Comparison of ENCODE assay signal across 23 mouse cellular contexts in genomic region chr19:47405548-47405947, GRCm38 (mm10).
"Had no signal": no experiment of that assay in that cellular context is flagged by ENCODE, and none has a peak within 500 bp of the region (broad histone marks: within the 10 kb centered on the region; RNA-seq: fewer than 3 reads in every experiment).

No protein-coding gene starts in this region.

- H3K9ac ChIP-seq: kidney, embryonic 15.5 days; limb, embryonic 12.5 days; limb, embryonic 15.5 days; midbrain, embryonic 12.5 days; midbrain, embryonic 15.5 days; neural tube, embryonic 12.5 days; neural tube, embryonic 15.5 days had no signal

- H3K27ac ChIP-seq: kidney, embryonic 15.5 days; limb, embryonic 12.5 days; limb, embryonic 15.5 days; macrophage; midbrain, embryonic 12.5 days; midbrain, embryonic 15.5 days; neural tube, embryonic 12.5 days; neural tube, embryonic 15.5 days; stomach, postnatal 0 days had no signal

- H3K9me3 ChIP-seq: kidney, embryonic 15.5 days; limb, embryonic 12.5 days; limb, embryonic 15.5 days; midbrain, embryonic 12.5 days; midbrain, embryonic 15.5 days; neural tube, embryonic 12.5 days; neural tube, embryonic 15.5 days had no signal

- H3K36me3 ChIP-seq: limb, embryonic 15.5 days; midbrain, embryonic 12.5 days; midbrain, embryonic 15.5 days; neural tube, embryonic 12.5 days; neural tube, embryonic 15.5 days had no signal

- H3K4me3 ChIP-seq: kidney, embryonic 15.5 days; limb, embryonic 12.5 days; limb, embryonic 15.5 days; megakaryocyte, embryonic 14.5 days; midbrain, embryonic 12.5 days; midbrain, embryonic 15.5 days; neural tube, embryonic 12.5 days; neural tube, embryonic 15.5 days had no signal

- DNase-seq: kidney, adult 2 months; kidney, postnatal 14 days; kidney, postnatal 4 days; left cerebral cortex, postnatal 4 days; lung, adult 2 months; right cerebral cortex, adult 18-20 months; right cerebral cortex, postnatal 14 days; right cerebral cortex, postnatal 4 days; thymus, adult 2 months; thymus, postnatal 14 days; thymus, postnatal 4 days had no signal

- H3K4me2 ChIP-seq: kidney, embryonic 15.5 days; limb, embryonic 12.5 days; limb, embryonic 15.5 days; midbrain, embryonic 12.5 days; midbrain, embryonic 15.5 days; neural tube, embryonic 12.5 days; neural tube, embryonic 15.5 days had no signal

- ATAC-seq: inflammation-experienced regulatory T-cells, adult 6 months; intestine, postnatal 0 days; midbrain, embryonic 15.5 days had no signal

- H3K4me1 ChIP-seq: megakaryocyte, embryonic 14.5 days; midbrain, embryonic 12.5 days; midbrain, embryonic 15.5 days had no signal

- H3K27me3 ChIP-seq: kidney, embryonic 15.5 days; limb, embryonic 12.5 days; limb, embryonic 15.5 days; midbrain, embryonic 15.5 days; neural tube, embryonic 12.5 days; neural tube, embryonic 15.5 days had no signal
